Mouse (Mus musculus) left cerebral cortex, adult 2 months (tissue): ENCODE measurements around the gene Stat2. TPM values are rescaled to one million over a fixed set of nuclear protein-coding genes. Genes with fewer than 3 reads are reported as not detected.
"Not testable (repeated sequence)": the region's sequence is repeated elsewhere in the genome, so short reads cannot be mapped to it uniquely, and the experiment has no call there.

Source experiments
- DNase-seq, 2 experiments: peaks; one replicate each; pipeline ENCODE4 v3.0.0; 2021 to 2022; ENCODE audit warnings: low spot score in 2 of 2, mixed read lengths in 1 of 2; ENCODE audit errors: extremely low spot score in 1 of 2
- H3K27ac ChIP-seq: fragments of 200-600 bp; 2 replicates; pipeline ENCODE4 v1.8.1; 2022
- H3K4me3 ChIP-seq: fragments of 200-600 bp; 2 replicates; pipeline ENCODE4 v1.8.1; 2022
- CTCF ChIP-seq: fragments of 200-600 bp; IDR thresholded peaks from 2 replicates; pipeline ENCODE4 v1.8.1; 2022; ENCODE audit warnings: antibody characterized with exemption, mild to moderate bottlenecking, moderate library complexity
- intact Hi-C: fragments of 180-260 bp; cut with DNase I; formaldehyde crosslinking; loops from one replicate; pipeline ENCODE4 v1.15.1; 2025
- total RNA-seq, 2 experiments: library from RNA; stranded (reverse); gene quantifications; 2 replicates each; pipeline ENCODE4 v1.2.3; 2021

Gene Stat2
- total RNA-seq, 2 experiments from 2014 or later = 29.2 to 31.5 TPM

DNA sequence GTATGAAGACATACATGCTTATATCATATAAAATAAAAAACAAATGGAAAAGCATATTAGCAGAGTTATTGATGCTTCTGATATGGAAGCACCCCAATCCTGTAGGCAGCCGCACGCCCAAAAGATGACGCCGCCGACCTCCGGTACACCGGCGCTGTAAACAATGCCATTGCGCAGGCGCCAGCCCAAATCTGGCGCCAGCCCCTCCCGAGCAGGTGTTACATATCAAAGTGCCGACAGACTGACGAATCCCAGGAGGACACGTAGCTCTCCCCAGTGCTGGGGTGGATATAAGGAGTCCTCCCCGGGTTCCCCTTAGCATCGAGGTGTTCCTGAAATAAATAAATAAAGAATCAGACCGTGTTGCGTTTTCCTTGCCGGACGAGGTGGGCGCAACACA is 8.1 kb upstream of the Stat2 start:
- DNase-seq = no peak
- Histone ChIP-seq H3K4me3 (no peak overlapping the region), H3K27ac (no peak overlapping the region)
- intact Hi-C loops = no loop called here
- no peak for TF ChIP-seq CTCF

DNA sequence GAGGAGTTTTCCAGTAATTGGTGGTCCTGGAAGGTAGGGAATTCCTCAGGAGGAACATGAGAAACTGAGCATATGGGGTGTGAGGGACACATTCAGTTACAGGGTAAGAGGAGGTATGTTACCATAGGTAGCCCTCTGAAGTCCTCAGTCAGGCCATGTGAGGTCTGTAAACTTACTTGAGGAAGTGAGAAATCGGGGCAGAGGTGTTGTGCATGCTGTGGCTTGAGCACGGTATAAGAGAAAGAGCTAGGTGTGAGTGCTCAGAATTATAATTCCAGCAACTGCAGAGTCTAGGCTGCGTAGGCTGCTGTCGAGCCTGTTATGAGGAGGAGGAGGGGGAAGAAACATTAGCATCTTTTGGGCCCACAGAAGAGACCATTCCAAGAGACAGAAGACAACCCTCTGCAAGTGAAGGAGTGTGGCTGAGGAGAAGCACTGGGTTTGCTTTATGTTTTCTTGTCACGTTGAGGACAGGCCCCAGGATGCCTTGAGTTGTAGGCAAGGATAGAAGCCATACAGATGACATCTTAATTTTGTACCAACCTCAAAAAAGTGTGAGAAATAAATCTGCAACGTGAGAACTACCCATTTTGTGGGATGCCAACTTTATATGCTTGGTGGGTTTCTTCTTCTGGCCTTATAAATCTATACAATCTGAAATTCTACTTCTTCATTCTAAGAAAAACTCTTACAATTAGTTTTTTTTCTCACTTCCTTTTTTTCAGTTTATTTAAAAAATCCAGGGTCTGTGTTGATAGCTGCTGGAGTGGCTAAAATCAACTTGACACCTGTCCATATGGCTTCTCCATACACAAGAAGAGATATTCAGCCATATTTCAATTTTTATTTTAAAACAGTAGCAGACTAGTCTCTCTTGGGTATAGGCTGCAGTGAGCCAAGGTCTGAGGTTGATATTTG is 6.7 kb upstream of the Stat2 start:
- TF ChIP-seq CTCF = no peak
- intact Hi-C loops = no loop called here
- no peak overlapping the region; the same call in 1 of the 2 replicates for H3K27ac ChIP-seq
- H3K4me3 ChIP-seq = no peak overlapping the region
- no peak for DNase-seq

DNA sequence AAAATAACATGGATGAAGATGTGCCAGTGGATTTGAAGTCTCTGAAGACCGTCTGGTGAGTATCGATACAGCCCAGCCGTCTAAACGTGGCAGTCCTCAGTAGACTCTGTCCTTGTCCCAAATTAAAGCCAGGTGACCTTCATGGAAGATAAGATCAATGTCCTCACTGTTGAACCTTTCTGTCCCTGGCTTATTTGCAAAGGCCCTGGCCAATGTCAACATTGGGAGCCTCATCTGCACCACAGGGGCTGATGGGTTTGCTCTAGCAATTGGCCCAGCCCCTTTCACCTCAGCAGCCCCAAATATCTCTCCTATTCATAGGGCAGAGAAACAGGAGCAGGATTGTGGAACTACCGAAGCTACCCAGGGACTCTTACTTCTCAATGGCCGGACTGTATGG is 2.0 kb upstream of the Stat2 start, which contains the start of gene Apof:
Gene Apof, plus strand, starts transcription at position 301 of the 400 bp plus-strand sequence.
- no peak within 1 kb of the TSS for H3K4me3 ChIP-seq
- no peak for TF ChIP-seq CTCF
- no peak for DNase-seq
- intact Hi-C loops = no loop called here
- H3K27ac ChIP-seq = no peak within 1 kb of the TSS

DNA sequence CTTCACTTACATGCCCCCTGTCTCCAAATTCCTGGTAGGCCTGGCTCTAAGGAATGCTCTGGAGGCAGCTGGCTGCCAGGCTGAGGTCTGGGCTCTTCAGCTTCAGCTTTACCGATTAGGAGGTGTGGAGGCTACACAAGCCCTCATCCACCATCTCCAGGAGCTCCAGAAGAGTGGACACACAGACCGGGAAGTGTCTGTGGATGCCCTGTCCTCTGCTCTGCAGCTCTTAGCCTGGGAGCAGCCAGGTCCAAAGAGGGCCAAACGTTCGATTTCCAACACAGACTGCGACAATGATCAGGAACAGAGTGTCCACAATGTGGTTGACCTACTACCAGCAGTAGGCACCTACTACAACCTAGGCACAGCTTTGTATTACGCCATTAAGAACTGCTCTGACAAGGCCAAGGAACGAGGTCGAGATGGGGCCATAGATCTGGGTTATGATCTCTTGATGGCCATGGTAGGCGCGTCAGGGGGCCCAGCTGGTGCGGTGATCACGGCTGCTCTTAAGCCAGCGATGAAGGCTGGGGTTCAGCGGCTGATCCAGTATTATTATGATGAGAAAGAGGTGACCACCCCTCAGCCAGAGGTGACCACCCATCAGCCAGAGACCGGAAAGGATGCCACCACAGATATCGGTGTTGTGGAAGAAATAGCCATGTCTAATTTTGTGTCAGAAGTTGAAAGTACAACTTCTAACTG is 1.0 kb upstream of the Stat2 start:
- intact Hi-C loops = no loop called here
- no peak for DNase-seq
- peak overlapping the region; percentile 79 for H3K4me3 ChIP-seq
- H3K27ac ChIP-seq = peak overlapping the region; percentile 79; the same call in 1 of the 2 replicates
- TF ChIP-seq CTCF = no peak

DNA sequence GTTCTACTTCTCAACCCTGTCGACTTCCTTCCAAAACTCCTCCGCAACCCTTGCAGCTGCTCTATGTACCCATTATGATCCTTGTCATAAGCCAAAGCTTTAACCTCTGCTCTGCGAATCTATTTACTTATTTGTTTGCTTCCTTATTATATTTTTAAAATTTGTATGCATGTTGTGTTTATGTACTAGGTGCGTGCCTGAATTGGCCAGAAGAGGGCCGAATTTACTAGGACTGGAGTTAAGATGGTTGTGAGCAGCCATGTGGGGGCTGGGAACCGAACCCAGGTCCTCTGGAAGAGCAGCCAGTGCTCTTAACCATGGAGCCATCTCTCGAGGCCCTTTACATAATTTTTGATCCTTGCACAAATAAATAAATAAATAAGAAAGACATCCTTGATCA is 507 bp downstream of the Stat2 start:
- Histone ChIP-seq H3K4me3 (peak overlapping the region; percentile 79), H3K27ac (peak overlapping the region; percentile 90)
- intact Hi-C loops = loop anchor here (5.0 kb wide), 2 partner anchors 39 to 179 kb away; partner anchors contain the start of genes Baz2a and Timeless
- no peak for DNase-seq
- TF ChIP-seq CTCF = no peak; the same call in 1 of the 2 replicates

DNA sequence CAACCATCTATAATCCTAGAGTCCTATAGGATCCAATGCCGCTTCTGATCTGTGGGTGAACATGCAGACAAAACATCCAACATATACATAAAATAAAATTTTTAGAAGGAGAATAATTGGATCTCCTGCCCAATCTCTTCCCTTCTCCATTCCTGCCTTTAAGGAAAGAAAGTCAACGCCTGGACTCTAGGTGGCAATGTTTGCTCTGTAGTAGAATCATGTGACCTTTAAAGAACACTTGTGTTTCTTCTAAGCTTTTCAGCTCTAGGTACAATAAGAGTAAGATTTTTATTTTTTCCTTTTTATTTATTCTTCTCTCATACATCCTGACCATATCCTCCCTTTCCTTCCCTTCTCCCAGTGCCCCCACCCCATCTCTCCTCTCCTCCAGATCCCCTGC is 1.5 kb downstream of the Stat2 start:
- DNase-seq = no peak
- Histone ChIP-seq H3K4me3 (no peak overlapping the region), H3K27ac (no peak overlapping the region)
- intact Hi-C loops = loop anchor here (5.0 kb wide), 2 partner anchors 40 to 180 kb away; partner anchors contain the start of genes Baz2a and Timeless
- TF ChIP-seq CTCF = peak; percentile 11

DNA sequence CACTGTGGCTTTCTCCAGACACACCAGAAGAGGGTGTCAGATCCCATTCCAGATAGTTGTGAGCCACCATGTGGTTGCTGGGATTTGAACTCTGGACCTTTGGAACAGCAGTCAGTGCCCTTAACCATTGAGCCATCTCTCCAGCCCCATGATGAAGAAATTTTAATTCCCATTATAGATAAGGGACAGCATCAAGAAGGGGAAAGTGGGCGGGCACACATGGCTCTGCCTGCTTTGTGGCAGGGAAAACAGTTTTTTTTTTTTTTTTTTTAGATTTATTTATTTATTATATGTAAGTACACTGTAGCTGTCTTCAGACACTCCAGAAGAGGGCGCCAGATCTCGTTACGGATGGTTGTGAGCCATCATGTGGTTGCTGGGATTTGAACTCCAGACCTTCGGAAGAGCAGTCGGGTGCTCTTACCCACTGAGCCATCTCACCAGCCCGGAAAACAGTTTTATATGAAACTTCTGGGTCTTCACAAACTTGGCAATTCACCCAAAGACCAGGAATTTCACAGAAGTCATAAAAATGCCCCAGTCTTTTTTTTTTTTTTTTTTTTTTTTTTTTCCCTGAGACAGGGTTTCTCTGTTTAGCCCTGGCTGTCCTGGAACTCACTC is 2.6 kb downstream of the Stat2 start:
- not testable (repeated sequence) for DNase-seq, H3K27ac ChIP-seq, H3K4me3 ChIP-seq
- TF ChIP-seq CTCF = peak; percentile 4; the same call in 1 of the 2 replicates
- intact Hi-C loops = loop anchor here (5.0 kb wide), 2 partner anchors 41 to 181 kb away; partner anchors contain the start of genes Baz2a and Timeless

DNA sequence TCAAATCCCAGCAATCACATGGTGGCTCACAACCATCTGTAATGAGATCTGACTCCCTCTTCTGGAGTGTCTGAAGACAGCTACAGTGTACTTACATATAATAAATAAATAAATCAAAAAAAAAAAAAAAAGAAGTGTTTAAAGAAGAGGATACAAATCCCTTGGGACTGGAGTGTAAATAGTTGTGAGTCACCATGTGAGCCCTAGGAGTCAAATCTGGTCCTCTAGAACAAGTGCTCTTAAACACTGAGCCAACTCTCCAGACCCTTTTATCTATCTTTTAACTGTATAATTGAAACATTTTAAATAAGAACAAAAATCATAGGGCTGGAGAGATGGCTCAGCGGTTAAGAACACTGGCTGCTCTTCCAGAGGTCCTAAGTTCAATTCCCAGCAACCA is 5.0 kb downstream of the Stat2 start:
- DNase-seq, H3K27ac ChIP-seq, intact Hi-C loops: not testable (repeated sequence)

DNA sequence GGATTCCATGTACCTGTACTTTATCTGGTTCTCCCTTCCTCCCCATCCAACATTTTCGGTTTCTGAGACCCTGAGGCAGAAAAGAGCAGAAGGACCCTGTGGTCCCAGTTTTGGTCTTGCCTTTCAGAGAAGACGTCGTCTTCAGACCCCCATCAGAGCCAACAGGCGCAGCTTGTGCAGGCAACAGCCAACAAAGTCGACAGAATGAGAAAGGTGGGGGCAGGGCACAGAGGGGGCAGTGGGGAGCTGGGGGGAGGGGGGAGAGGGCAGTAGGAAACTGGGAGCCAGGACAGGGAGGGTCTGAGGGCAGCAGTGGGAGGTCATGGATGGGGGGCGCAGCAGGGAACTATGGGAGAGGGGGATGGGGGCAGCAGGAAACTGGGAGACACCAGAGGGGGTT is 7.8 kb downstream of the Stat2 start:
- no peak overlapping the region for H3K4me3 ChIP-seq
- intact Hi-C loops = no loop called here
- H3K27ac ChIP-seq = no peak overlapping the region

More for the DNA sequence above, 5.0 kb downstream of the Stat2 start:
- not testable (repeated sequence) for H3K4me3 ChIP-seq

DNA sequence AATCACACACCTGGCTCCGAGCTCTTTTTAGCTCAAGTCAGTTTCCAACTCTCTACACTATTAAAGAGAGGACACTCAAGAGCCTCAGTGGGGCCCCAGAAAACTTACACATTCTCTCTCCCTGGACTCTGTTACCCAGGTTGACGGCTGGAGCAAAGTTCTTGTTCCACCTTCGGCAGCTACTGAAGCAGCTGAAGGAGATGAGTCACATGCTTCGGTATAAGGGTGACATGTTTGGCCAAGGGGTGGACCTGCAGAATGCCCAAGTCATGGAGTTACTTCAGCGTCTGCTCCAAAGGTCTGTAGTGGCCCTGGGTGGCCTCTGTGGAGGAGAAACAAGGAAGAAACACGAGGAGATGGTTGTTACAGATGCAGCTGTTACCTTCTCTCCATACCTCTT is 10.6 kb downstream of the Stat2 start:
- no peak overlapping the region for H3K4me3 ChIP-seq
- no peak overlapping the region for H3K27ac ChIP-seq
- DNase-seq = no peak
- intact Hi-C loops = no loop called here
- TF ChIP-seq CTCF = no peak

More for the DNA sequence above, 7.8 kb downstream of the Stat2 start:
- no peak for DNase-seq
- no peak for TF ChIP-seq CTCF

DNA sequence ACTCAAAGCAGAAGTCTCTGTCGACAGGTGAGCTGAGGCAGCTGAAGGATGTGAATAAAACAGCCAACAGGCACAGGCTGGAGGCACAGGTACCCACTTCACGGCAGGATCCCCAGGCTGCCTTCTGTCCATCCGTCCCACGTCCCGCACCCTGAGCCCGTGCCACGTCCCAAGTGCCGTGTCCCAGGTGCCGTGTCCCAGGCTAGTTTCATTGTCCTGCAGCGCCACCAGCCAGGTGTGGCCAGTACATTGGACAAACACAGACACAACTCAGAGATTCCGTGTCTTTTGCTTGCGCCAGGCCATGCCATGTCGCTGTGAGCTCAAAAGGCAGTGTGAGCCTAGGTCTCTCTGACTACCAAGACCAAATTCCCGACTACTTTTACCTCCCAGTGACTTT is 11.3 kb downstream of the Stat2 start:
- no peak for TF ChIP-seq CTCF
- DNase-seq = no peak
- intact Hi-C loops = no loop called here
- Histone ChIP-seq H3K4me3 (no peak overlapping the region), H3K27ac (no peak overlapping the region)
